ENCODE assay signal across 8 mouse cellular contexts in the genomic region with DNA sequence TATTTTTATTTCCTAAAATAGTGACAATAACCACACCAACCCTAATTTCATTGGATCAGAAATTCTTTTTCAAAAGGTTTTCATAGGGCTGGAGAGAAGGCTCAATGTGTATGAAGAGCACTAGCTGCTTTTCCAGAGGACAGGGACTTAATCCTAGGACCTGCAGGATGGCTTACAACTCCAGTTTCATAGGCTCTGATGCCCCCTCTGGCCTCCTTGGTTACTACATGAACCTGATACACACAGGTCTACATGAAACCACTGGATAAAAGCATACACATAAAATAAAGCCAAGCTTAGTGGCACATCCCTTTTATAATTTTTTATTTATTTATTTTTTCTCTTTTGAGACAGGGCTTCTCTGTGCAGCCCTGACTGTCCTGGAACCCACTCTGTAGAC. TPM values are rescaled to one million over a fixed set of nuclear protein-coding genes. Genes with fewer than 3 reads are reported as not detected.
A peak's percentile ranks its signal among the peaks of the same experiment; 100 is the strongest.
DNase-seq lines count a peak whose midpoint lies in the region; ATAC-seq and TF ChIP-seq lines count a peak whose summit lies in the region.

No protein-coding gene starts in this region.

- H3K4me1 ChIP-seq in forebrain, postnatal 0 days (ENCODE audit: insufficient read depth) = no peaks in the 10 kb centered on the region
- H3K4me1 ChIP-seq in forebrain, embryonic 11.5 days (replicated peaks; ENCODE audit: control insufficient read depth, insufficient read depth, low read length) = no peaks in the 10 kb centered on the region
- H3K4me1 ChIP-seq in midbrain, embryonic 14.5 days (ENCODE audit: control insufficient read depth, insufficient read depth, low read length) = no peaks in the 10 kb centered on the region
- no peaks in the 10 kb centered on the region for H3K4me1 ChIP-seq in midbrain, embryonic 10.5 days
- no peaks in the 10 kb centered on the region for H3K4me1 ChIP-seq in liver, postnatal 0 days (ENCODE audit: insufficient read depth)

- no peak overlapping the region for H3K9ac ChIP-seq in forebrain, postnatal 0 days
- no peak overlapping the region for H3K9ac ChIP-seq in forebrain, embryonic 11.5 days (ENCODE audit: low read length)
- H3K9ac ChIP-seq in midbrain, embryonic 14.5 days (replicated peaks; ENCODE audit: low read length) = no peak overlapping the region
- H3K9ac ChIP-seq in liver, postnatal 0 days (replicated peaks) = no peak overlapping the region

- no peaks in the 10 kb centered on the region for H3K27me3 ChIP-seq in forebrain, postnatal 0 days (ENCODE audit: insufficient read depth, low read length)
- H3K27me3 ChIP-seq in forebrain, embryonic 11.5 days (ENCODE audit: control insufficient read depth, insufficient read depth, low read length) = no peaks in the 10 kb centered on the region
- no peaks in the 10 kb centered on the region for H3K27me3 ChIP-seq in midbrain, embryonic 14.5 days (ENCODE audit: control insufficient read depth, insufficient read depth, low read length)
- H3K27me3 ChIP-seq in midbrain, embryonic 10.5 days (ENCODE audit: low read depth, poor library complexity, severe bottlenecking) = no peaks in the 10 kb centered on the region
- no peaks in the 10 kb centered on the region for H3K27me3 ChIP-seq in liver, postnatal 0 days (ENCODE audit: insufficient read depth, low read length)

- H3K9me3 ChIP-seq in forebrain, postnatal 0 days (ENCODE audit: low read length) = no peaks in the 10 kb centered on the region
- no peaks in the 10 kb centered on the region for H3K9me3 ChIP-seq in forebrain, embryonic 11.5 days (ENCODE audit: control insufficient read depth, low read length)
- no peaks in the 10 kb centered on the region for H3K9me3 ChIP-seq in midbrain, embryonic 14.5 days (ENCODE audit: control insufficient read depth, low read length)
- H3K9me3 ChIP-seq in midbrain, embryonic 10.5 days (replicated peaks) = no peaks in the 10 kb centered on the region
- no peaks in the 10 kb centered on the region for H3K9me3 ChIP-seq in liver, postnatal 0 days (ENCODE audit: low read length)

- no peak overlapping the region for H3K27ac ChIP-seq in forebrain, postnatal 0 days (ENCODE audit: low read depth, low read length)
- H3K27ac ChIP-seq in forebrain, embryonic 11.5 days (ENCODE audit: low read depth, low read length) = no peak overlapping the region
- H3K27ac ChIP-seq in midbrain, embryonic 14.5 days (replicated peaks; ENCODE audit: low read depth, low read length) = no peak overlapping the region
- H3K27ac ChIP-seq in midbrain, embryonic 10.5 days (replicated peaks) = no peak overlapping the region
- no peak overlapping the region for H3K27ac ChIP-seq in liver, postnatal 0 days (ENCODE audit: low read depth)

- peak; percentile 45 for TF ChIP-seq CTCF in forebrain, postnatal 0 days (IDR thresholded peaks at IDR 0.05; ENCODE audit: low read depth)
- TF ChIP-seq CTCF in liver, postnatal 0 days (IDR thresholded peaks at IDR 0.05; ENCODE audit: low read depth) = peak; percentile 58

- no peaks in the 10 kb centered on the region for H3K36me3 ChIP-seq in forebrain, postnatal 0 days (ENCODE audit: insufficient read depth)
- H3K36me3 ChIP-seq in forebrain, embryonic 11.5 days (ENCODE audit: control insufficient read depth, insufficient read depth, low read length) = no peaks in the 10 kb centered on the region
- H3K36me3 ChIP-seq in midbrain, embryonic 14.5 days (ENCODE audit: control insufficient read depth, insufficient read depth, low read length) = no peaks in the 10 kb centered on the region
- H3K36me3 ChIP-seq in midbrain, embryonic 10.5 days = no peaks in the 10 kb centered on the region
- H3K36me3 ChIP-seq in liver, postnatal 0 days (replicated peaks; ENCODE audit: insufficient read depth, low read length) = no peaks in the 10 kb centered on the region

- no peak overlapping the region for H3K4me2 ChIP-seq in forebrain, postnatal 0 days (ENCODE audit: low read depth)
- no peak overlapping the region for H3K4me2 ChIP-seq in forebrain, embryonic 11.5 days (ENCODE audit: low read depth, low read length, severe bottlenecking)
- H3K4me2 ChIP-seq in midbrain, embryonic 14.5 days (ENCODE audit: low read length) = no peak overlapping the region
- no peak overlapping the region for H3K4me2 ChIP-seq in liver, postnatal 0 days (ENCODE audit: low read depth, low read length)

- H3K4me3 ChIP-seq in forebrain, postnatal 0 days (ENCODE audit: low read depth, low read length) = no peak overlapping the region
- H3K4me3 ChIP-seq in forebrain, embryonic 11.5 days (ENCODE audit: low read depth, low read length) = no peak overlapping the region
- H3K4me3 ChIP-seq in midbrain, embryonic 14.5 days (replicated peaks; ENCODE audit: low read depth, low read length) = no peak overlapping the region
- no peak overlapping the region for H3K4me3 ChIP-seq in midbrain, embryonic 10.5 days
- no peak overlapping the region for H3K4me3 ChIP-seq in liver, postnatal 0 days (ENCODE audit: low read depth, low read length)

- DNase-seq in forebrain, postnatal 0 days = no peak
- no peak for DNase-seq in forebrain, embryonic 11.5 days (ENCODE audit: low spot score)
- peak; percentile 47 for DNase-seq in midbrain, embryonic 14.5 days
- no peak for DNase-seq in midbrain, embryonic 10.5 days (ENCODE audit: low spot score)
- peak; percentile 13 for DNase-seq in cerebellum, adult 9-11 months
- DNase-seq in liver, postnatal 0 days = peak; percentile 59
- no peak for DNase-seq in ovary, postnatal 10 days (ENCODE audit: low spot score)
- no peak for DNase-seq in spleen, postnatal 4 days (ENCODE audit: low spot score in 2 of 2)

- ATAC-seq in forebrain, postnatal 0 days = no peak
- ATAC-seq in forebrain, embryonic 11.5 days (replicated peaks; ENCODE audit: low FRiP score) = no peak
- no peak for ATAC-seq in midbrain, embryonic 14.5 days (ENCODE audit: low FRiP score, low TSS enrichment)
- ATAC-seq in liver, postnatal 0 days = no peak

- no peak for TF ChIP-seq EP300 in liver, postnatal 0 days (IDR thresholded peaks at IDR 0.05; ENCODE audit: low read depth)

RNA-seq across cellular contexts. Expression of a gene that starts 9.5 kb away (rescaled TPM):
- 61.7 and 68.7 TPM in 2 replicates for total RNA-seq in forebrain, postnatal 0 days (2014; rRNA removed)
- 11.7 and 17.3 TPM in 2 replicates for polyA plus RNA-seq in forebrain, postnatal 0 days (2015; fragmentation: Nextera tagmentation; extraction: Ambion mirVana)
- 31.9 and 40.5 TPM in 2 replicates for polyA plus RNA-seq in forebrain, embryonic 11.5 days (2014; fragmentation: Nextera tagmentation; extraction: Ambion mirVana)
- 33.7 and 37.7 TPM in 2 replicates for polyA plus RNA-seq in midbrain, embryonic 14.5 days (2014; fragmentation: Nextera tagmentation; extraction: Ambion mirVana)
- 25.1 and 27.2 TPM in 2 replicates for polyA plus RNA-seq in midbrain, embryonic 10.5 days (2016; fragmentation: Nextera tagmentation; extraction: Ambion mirVana)
- polyA plus RNA-seq in liver, postnatal 0 days (2015; fragmentation: Nextera tagmentation; extraction: Ambion mirVana) = 2.9 and 4.4 TPM in 2 replicates

RNA-seq across cellular contexts. Expression of a gene that starts 43.7 kb away (rescaled TPM):
- 249 and 284 TPM in 2 replicates for total RNA-seq in forebrain, postnatal 0 days (2014; rRNA removed)
- 57.9 and 71.1 TPM in 2 replicates for polyA plus RNA-seq in forebrain, postnatal 0 days (2015; fragmentation: Nextera tagmentation; extraction: Ambion mirVana)
- 170 and 185 TPM in 2 replicates for polyA plus RNA-seq in forebrain, embryonic 11.5 days (2014; fragmentation: Nextera tagmentation; extraction: Ambion mirVana)
- 119 and 131 TPM in 2 replicates for polyA plus RNA-seq in midbrain, embryonic 14.5 days (2014; fragmentation: Nextera tagmentation; extraction: Ambion mirVana)
- 108 and 110 TPM in 2 replicates for polyA plus RNA-seq in midbrain, embryonic 10.5 days (2016; fragmentation: Nextera tagmentation; extraction: Ambion mirVana)
- polyA plus RNA-seq in liver, postnatal 0 days (2015; fragmentation: Nextera tagmentation; extraction: Ambion mirVana) = 26.2 and 32.2 TPM in 2 replicates

Comparison
In these comparisons a context has a peak if more than half of its experiments do, and no peak if none do; other contexts are left out.
1. DNase-seq: peak in midbrain, embryonic 14.5 days (single experiment), cerebellum, adult 9-11 months (single experiment) and liver, postnatal 0 days (single experiment); none in forebrain, postnatal 0 days (single experiment), forebrain, embryonic 11.5 days (single experiment), midbrain, embryonic 10.5 days (single experiment), ovary, postnatal 10 days (single experiment) and spleen, postnatal 4 days (0 of 2).